Mouse (Mus musculus) lung, adult 2 months (tissue): ENCODE measurements around the gene Csrp2. TPM values are rescaled to one million over a fixed set of nuclear protein-coding genes. Genes with fewer than 3 reads are reported as not detected.
A peak's percentile ranks its signal among the peaks of the same experiment; 100 is the strongest.

Experiments used
- DNase-seq: peaks from one replicate; pipeline ENCODE4 v3.0.0; 2022
- H3K4me1 ChIP-seq: fragments of 200-500 bp; 2 replicates; pipeline ENCODE4 v1.6.1; 2011; ENCODE audit warnings: low read length; ENCODE audit not compliant: control insufficient read depth, insufficient read depth
- H3K4me3 ChIP-seq: fragments of 200-500 bp; replicated peaks from 2 replicates; pipeline ENCODE3; 2011; ENCODE audit warnings: low read depth, mild to moderate bottlenecking, control low read depth, low read length; ENCODE audit errors: extremely low read depth
- CTCF ChIP-seq: fragments of 200-500 bp; IDR thresholded peaks from 2 replicates; pipeline ENCODE4 v1.5.1; 2011; ENCODE audit warnings: mild to moderate bottlenecking, low read length, control low read depth; ENCODE audit not compliant: insufficient read depth
- POLR2A ChIP-seq: fragments of 200-500 bp; IDR thresholded peaks from 2 replicates; pipeline ENCODE4 v1.6.1; 2011; ENCODE audit warnings: low read depth, mild to moderate bottlenecking, control low read depth, low read length, borderline replicate concordance; ENCODE audit errors: extremely low read depth
- WGBS: fragments of 180-500 bp; shearing (Covaris S2); methylation state at CpG from one replicate; pipeline ENCODE4 v1.1.7; 2018; 5-methylcytosine and 5-hydroxymethylcytosine counted together
- polyA plus RNA-seq: library from polyadenylated mRNA; depleted of rRNA; stranded (reverse); fragments of >200 nt; gene quantifications from 2 replicates; pipeline ENCODE4 v1.2.3, GENCODE M21; 2012; rRNA removed

Csrp2 gene
- 38.3 and 45.0 TPM in 2 replicates for polyA plus RNA-seq

- DNase-seq = peak; percentile 86
- TF ChIP-seq POLR2A = peak; percentile 90; the same call in 1 of the 2 replicates
- TF ChIP-seq CTCF = no peak
- under 1% methylated on average over 67 of the region's 67 CpGs for WGBS
- Histone ChIP-seq H3K4me1 (peaks cover 2% of the 10 kb centered on the region; the same call in 1 of the 2 replicates), H3K4me3 (peak within 1 kb of the TSS; percentile 91)
These were observed at the start of gene Csrp2 for GRCm38 (mm10) chr10:110919531-110920343. Gene Csrp2, plus strand, starts transcription at chr10:110919789.

DNA sequence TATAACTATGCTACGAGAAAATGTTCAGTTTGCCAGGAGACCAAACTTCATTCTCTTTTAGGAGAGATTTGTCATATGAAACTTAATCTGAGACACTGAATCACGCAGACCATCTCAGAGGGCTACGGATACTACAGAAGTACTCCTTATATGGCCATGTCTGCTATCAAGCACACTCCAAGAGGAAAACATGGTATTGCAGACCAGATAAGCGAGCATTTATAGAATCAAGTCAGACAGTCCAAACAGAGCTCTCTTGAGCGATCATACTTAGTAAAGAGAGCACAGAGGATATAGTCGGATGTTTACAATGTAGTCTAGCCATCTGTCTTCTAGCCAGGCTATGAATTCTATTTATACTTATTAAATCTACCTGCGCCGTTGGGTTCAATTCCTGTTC lies 44.7 kb upstream of the Csrp2 start:
- Histone ChIP-seq H3K4me1 (peaks cover 8% of the 10 kb centered on the region), H3K4me3 (no peak overlapping the region)
- DNase-seq = no peak
- TF ChIP-seq CTCF (no peak), POLR2A (no peak)
- 54% methylated on average over 8 of the region's 8 CpGs for WGBS

DNA sequence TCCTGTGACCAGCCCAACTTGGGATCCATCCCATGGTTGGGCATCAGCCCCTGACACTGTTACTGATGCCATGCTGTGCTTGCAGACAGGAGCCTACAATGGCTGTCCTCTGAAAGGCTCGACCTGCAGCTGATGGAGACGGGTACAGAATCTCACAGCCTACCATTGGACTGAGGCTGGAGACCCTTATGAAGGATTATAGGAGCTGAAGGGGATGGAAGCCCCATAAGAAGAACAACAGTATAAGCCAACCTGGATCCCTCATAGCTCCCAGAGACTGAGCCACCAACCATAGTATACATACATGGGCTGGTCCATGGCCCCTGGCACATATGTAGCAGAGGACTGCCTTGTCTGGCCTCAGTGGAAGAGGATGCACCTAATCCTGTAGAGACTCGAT lies 42.6 kb upstream of the Csrp2 start:
- no peak for DNase-seq
- WGBS = 91% methylated on average over 3 of the region's 3 CpGs
- peaks cover 9% of the 10 kb centered on the region for H3K4me1 ChIP-seq
- no peak for TF ChIP-seq POLR2A
- no peak for TF ChIP-seq CTCF
- no peak overlapping the region for H3K4me3 ChIP-seq

DNA sequence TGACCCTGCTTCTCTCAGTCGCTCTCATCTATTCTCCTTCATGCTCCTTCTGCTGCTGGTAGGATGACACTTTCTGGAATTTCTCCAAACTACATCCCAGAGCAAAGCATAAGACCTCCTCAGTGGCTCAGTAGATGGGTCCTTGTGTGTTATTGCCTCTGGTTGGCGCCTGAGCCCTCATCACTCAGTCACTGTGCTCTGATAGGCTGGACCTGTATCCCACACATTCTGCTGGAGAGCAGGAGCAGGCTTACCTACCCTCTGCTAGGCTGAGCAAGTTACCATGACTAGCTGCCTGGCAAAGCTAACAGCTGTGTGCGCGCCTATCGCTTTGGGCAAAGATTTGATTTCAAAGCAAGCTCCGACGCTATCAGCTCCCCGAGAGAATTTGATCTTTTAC lies 41.7 kb upstream of the Csrp2 start:
- Histone ChIP-seq H3K4me1 (peaks cover 9% of the 10 kb centered on the region), H3K4me3 (no peak overlapping the region)
- TF ChIP-seq POLR2A = no peak
- TF ChIP-seq CTCF = no peak
- WGBS = 76% methylated on average over 8 of the region's 8 CpGs
- DNase-seq = no peak

DNA sequence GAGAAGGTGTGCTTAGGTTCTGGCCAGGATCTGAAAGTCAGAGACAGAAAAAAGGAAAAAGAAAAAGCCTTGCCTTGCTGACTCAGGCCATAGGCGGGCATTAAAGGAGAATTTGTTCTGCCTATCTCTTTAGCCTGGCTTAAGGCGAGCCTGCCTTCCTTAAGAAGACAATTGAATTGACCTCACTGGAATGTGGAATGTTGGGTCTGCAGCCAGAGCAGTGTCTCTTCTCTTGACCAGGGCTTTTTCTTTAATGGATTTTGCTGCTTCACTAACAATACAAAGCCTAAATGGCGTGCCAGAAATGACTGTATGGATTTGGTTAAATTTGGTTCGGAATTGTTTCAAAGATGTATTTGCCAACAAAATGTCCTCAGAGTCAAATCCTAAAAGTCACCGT lies 40.9 kb upstream of the Csrp2 start:
- Histone ChIP-seq H3K4me1 (peaks cover 9% of the 10 kb centered on the region), H3K4me3 (no peak overlapping the region)
- no peak for TF ChIP-seq POLR2A
- no peak for TF ChIP-seq CTCF
- DNase-seq = no peak
- WGBS = 26% methylated on average over 5 of the region's 5 CpGs

- no peak overlapping the region for H3K4me3 ChIP-seq
- H3K4me1 ChIP-seq = peaks cover 9% of the 10 kb centered on the region
- DNase-seq = peak; percentile 9
- peak; percentile 11; the same call in 1 of the 2 replicates for TF ChIP-seq POLR2A
- TF ChIP-seq CTCF = no peak
- 29% methylated on average over 7 of the region's 7 CpGs for WGBS
These were observed 40.0 kb upstream of the Csrp2 start for GRCm38 (mm10) chr10:110879426-110880066.

GRCm38 (mm10) chr10:110881346-110881745 lies 38.2 kb upstream of the Csrp2 start:
- Histone ChIP-seq H3K4me3 (no peak overlapping the region), H3K4me1 (peaks cover 9% of the 10 kb centered on the region)
- DNase-seq = no peak
- 77% methylated on average over 7 of the region's 7 CpGs for WGBS
- no peak for TF ChIP-seq POLR2A
- no peak for TF ChIP-seq CTCF

GRCm38 (mm10) chr10:110882701-110883100 lies 36.9 kb upstream of the Csrp2 start:
- no peak for TF ChIP-seq CTCF
- TF ChIP-seq POLR2A = no peak

DNA sequence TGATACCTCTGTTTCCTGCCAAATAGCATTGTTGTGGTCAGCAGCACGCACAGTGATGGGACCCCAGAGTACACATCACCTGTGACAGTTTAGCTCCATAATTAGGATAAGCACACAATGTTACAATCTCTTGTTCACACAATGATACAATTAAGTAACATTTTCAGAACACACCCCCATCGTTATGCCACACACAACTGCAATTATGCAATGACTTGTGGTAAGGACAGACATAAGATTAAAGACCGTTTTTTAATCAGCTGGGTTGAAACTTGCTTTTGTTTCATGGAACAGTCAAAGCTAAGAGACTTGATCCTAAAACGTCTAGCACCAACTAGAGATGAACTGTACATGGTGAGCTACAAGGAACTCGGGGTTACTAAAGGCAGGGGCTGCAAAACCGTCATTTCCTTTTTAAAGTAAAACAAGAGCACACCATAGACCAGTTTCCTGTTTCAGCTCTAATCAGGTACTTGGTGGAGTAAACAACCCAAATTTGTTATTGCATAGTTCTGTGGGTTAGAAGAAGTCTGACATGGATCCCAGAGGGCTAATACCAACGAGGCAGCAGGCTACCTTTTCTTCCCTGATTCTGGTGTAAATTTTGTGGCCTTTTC lies 28.8 kb upstream of the Csrp2 start:
- no peak overlapping the region for H3K4me3 ChIP-seq
- TF ChIP-seq CTCF (no peak), POLR2A (no peak)
- H3K4me1 ChIP-seq = peaks cover 7% of the 10 kb centered on the region
- DNase-seq = no peak
- 36% methylated on average over 7 of the region's 7 CpGs for WGBS

More at GRCm38 (mm10) chr10:110882701-110883100, 36.9 kb upstream of the Csrp2 start:
- no peak for DNase-seq
- Histone ChIP-seq H3K4me1 (peaks cover 9% of the 10 kb centered on the region), H3K4me3 (no peak overlapping the region)
